Mouse (Mus musculus) left cerebral cortex, postnatal 4 days (tissue): ENCODE data around the gene AC161166.1. TPM values are rescaled to one million over a fixed set of nuclear protein-coding genes. Genes with fewer than 3 reads are reported as not detected.

Experiments used
- DNase-seq: peaks from one replicate; pipeline ENCODE4 v3.0.0-alpha.2; 2022
- intact Hi-C: fragments of 180-260 bp; cut with DNase I; formaldehyde crosslinking; loops from one replicate; pipeline ENCODE4 v1.15.1; 2025
- total RNA-seq, 2 experiments: library from RNA; stranded (reverse); gene quantifications; 2 replicates each; pipeline ENCODE4 v1.2.3; 2021

The AC161166.1 gene
- total RNA-seq, 2 experiments from 2014 or later, result not detected

DNA sequence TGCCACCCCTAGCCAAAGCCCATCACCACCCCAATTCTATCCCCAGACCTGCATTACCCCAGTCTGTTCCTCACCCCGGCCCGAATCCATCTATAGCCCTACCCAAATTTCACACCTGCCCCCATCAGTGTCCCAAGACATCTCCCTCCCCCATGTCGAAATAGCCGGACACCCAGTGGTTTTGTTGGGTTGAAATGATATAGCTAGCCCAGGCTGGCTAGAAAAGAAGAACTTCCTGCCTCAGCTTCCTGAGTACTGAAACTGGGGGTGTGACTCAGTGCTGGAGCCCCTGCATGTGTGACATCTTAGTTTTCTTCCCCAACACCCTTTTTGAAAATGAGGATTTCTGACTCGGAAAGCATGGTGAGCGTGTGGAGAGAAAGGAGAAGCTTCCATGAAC lies 45.4 kb downstream of the AC161166.1 start:
- intact Hi-C loops, result no loop called here
- no peak for DNase-seq

DNA sequence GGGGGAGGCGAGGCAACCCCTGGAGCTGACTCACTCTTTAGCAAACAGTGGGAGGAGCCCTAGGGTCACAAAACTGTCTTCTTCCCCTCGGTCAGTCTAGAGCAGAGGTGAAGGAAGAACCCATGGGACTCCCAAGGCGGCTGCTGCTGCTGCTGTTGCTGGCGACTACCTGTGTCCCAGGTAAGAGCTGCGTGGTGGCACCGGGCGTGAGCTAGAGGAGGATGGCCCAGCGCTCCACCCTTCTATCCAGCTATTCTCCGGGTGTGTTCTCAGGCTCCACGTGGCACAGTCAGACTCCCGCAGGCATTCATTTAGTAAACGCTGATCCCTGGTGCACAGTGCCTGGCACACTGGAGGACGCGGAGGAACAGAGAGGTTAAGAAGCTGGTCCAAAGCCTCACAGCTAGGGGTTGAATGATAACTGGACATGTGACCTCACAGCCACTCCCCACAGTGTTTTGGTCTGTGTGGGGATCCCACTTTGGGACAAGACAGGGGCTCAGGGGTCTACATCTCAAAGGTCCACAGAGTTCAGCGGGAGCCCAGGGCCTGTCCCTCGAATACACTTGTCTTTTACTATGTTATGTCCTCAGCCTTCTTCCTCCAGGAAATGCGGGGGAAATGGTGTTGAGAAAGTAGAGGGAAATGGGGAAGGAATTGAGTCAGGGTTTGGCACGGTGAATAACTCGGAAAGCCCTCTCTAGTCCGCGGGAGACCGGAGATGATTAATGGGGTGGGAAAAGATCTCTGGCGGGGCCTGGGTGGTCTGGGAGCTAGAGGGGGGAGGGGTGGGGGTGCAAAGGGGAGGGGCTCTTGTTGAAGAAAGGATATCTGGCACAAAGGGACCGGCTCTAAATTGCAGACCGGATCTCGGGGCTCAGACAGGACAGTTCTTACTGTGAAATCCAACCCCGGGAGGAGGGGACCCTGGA lies 49.6 kb downstream of the AC161166.1 start, which contains the start of gene Plaur:
Gene Plaur (plus strand): TSS at position 97 of the 932 bp plus-strand sequence.
- DNase-seq, result no peak
- intact Hi-C loops, result no loop called here

DNA sequence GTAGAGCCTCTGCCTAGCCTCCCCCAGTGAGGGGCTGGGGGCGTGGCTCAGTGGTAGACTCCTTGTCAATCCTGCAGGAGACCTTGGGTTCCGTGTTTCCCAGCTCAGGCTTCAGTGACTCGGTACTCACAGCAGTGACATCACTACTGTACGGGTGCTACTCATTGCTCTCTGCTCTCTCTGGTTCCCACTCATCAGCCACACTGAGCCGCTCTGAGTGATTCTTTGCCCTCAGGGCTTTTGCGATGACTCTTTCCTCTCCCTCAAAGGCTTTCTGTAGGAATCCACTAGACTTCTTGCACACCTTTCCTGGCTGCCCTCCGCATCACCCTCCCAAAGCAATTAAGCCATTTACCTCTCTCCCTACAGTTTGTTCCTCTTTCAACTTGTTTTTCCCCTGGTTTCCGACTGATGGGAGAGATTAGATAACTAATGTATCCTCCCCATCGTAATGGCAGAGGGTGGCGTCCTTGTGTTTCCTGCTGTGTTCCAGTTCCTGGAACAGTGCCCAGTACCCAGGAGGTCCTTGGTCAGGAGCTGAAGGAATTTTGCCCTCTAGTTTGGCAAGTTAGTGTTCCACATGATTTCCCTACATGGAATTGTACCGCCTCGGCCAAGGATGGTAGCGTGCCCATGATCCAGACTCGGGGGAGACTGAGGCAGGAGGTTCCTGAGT lies 50.7 kb downstream of the AC161166.1 start:
- no peak for DNase-seq
- intact Hi-C loops, result no loop called here

Other genes with a start within 250 kb of the AC161166.1 start
- gene Zfp93, start 242.0 kb downstream of the AC161166.1 start, total RNA-seq, result 1 to 10 TPM; 8.3 TPM
- 10 to 100 TPM; 26.4 to 28.8 TPM for gene Zfp61, start 211.2 kb downstream of the AC161166.1 start, total RNA-seq
- 10 to 100 TPM; 12.3 to 13.4 TPM for gene Zfp94, start 195.8 kb downstream of the AC161166.1 start, total RNA-seq
- gene Tescl, start 178.5 kb downstream of the AC161166.1 start, total RNA-seq, result under 1 TPM in 1 of 2 experiments, not detected in 1; 0.46 TPM
- gene Lypd5, start 163.3 kb downstream of the AC161166.1 start, total RNA-seq, result not detected
- under 1 TPM; 0.34 to 0.48 TPM for gene Kcnn4, start 142.2 kb downstream of the AC161166.1 start, total RNA-seq
- gene Smg9, start 112.8 kb downstream of the AC161166.1 start, total RNA-seq, result 10 to 100 TPM; 42.0 to 43.2 TPM
- gene Irgc1, start 60.2 kb downstream of the AC161166.1 start, total RNA-seq, result not detected
- gene Plaur, start 50.0 kb downstream of the AC161166.1 start, total RNA-seq, result 1 to 10 TPM; 1.0 to 1.2 TPM
- gene Cadm4, start 30.4 kb downstream of the AC161166.1 start, total RNA-seq, result 100 to 1,000 TPM; 332 to 353 TPM
- 100 to 1,000 TPM; 105 to 108 TPM for gene Zfp428, start 5.4 kb downstream of the AC161166.1 start, total RNA-seq
- gene Irgq, start 18.2 kb upstream of the AC161166.1 start, total RNA-seq, result 100 to 1,000 TPM; 118 to 120 TPM
- under 1 TPM in 1 of 2 experiments, not detected in 1; 0.48 TPM for gene Pinlyp, start 33.7 kb upstream of the AC161166.1 start, total RNA-seq
- gene Xrcc1, start 33.8 kb upstream of the AC161166.1 start, total RNA-seq, result 10 to 100 TPM; 48.8 to 49.3 TPM
- 10 to 100 TPM; 16.1 to 17.5 TPM for gene Ethe1, start 75.1 kb upstream of the AC161166.1 start, total RNA-seq
- gene Zfp575, start 75.2 kb upstream of the AC161166.1 start, total RNA-seq, result 10 to 100 TPM; 11.7 to 13.0 TPM
- under 1 TPM; 0.48 to 0.72 TPM for gene Phldb3, start 98.3 kb upstream of the AC161166.1 start, total RNA-seq
- under 1 TPM; 0.68 to 0.77 TPM for gene Lypd3, start 124.1 kb upstream of the AC161166.1 start, total RNA-seq
- gene Tex101, start 164.2 kb upstream of the AC161166.1 start, total RNA-seq, result not detected
- gene BC049730, start 196.8 kb upstream of the AC161166.1 start, total RNA-seq, result not detected
- gene Gm4763, start 214.5 kb upstream of the AC161166.1 start, total RNA-seq, result not detected
- gene Cd177, start 247.9 kb upstream of the AC161166.1 start, total RNA-seq, result not detected